Mouse (Mus musculus) right cerebral cortex, adult 18-20 months (tissue): ENCODE measurements around the gene Il2.

Experiments
- DNase-seq: peaks from one replicate; pipeline ENCODE4 v3.0.0; 2022; ENCODE audit warnings: mixed read lengths

Gene Il2

DNA sequence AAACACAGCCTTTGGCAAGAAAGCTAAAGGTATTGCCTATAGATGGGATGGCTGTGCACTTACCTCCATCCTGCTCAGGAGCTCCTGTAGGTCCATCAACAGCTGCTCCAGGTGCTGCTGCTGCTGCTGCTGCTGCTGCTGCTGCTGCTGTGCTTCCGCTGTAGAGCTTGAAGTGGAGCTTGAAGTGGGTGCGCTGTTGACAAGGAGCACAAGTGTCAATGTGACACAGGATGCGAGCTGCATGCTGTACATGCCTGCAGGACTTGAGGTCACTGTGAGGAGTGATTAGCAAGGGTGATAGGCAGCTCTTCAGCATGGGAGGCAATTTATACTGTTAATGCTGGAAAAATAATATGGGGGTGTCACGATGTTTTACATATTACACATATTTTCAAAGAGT, at the start of gene Il2:
Gene Il2, minus strand, starts transcription at position 305 of the 400 bp plus-strand sequence.
- DNase-seq, result no peak

DNA sequence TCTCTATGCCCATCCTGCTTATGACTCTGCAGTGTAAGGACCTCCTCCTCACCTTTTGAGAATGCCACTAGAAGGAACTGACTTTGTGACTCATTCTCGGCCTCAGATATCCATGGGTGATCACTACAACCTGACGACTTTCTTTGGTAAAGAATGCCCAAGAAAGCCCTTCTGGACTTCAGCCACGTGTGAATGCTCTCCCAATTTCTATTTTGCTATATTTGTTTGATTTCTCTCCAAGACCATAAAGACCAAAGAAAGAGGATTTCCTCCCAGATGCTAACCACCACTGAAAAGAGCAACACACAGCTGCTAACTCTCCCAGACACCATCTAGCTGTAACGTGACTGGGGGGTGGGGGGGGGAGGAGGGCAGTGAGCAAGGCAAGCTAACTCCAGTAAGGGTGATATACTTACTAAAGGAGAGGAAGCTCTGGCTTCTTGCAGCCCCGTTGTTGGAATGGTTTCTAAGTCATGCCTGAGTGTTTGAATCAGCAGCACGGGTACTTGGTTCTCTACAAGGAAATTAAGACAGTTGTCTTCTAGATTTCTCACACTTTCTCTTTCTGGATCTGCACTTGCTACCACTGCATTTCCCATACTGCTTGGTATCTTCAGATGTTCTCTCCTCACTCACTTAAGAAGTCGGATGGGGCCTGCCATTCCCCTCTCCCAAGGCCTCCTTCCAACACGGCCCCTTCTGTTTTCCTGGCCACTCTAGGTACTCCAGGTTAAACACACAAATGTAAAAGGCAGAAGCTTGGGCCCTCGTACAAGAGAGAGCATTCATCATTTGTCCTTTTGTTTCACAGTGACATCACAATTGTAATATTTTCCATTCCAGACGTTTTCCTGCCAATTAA, 49.2 kb upstream of the Il2 start:
- DNase-seq, result no peak

DNA sequence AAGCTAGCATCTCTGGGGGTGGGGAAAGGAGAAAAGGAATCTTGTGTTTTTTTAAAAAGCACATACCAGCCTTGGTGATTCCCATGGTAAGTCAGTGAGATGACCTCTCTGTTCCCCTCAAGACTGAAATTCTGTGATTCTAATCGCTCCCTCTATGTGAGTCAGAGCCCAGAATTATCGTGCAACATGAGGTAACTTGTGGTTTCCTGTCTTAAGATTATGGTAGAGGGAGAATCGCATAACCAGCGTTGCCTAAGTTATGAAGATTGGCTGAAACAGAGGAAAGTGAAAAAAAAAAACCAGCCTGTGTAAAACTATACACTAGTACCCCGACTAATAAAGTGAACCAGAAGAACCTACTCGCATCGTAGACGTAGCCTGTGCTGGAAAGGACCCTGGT, 47.5 kb upstream of the Il2 start:
- no peak for DNase-seq

DNA sequence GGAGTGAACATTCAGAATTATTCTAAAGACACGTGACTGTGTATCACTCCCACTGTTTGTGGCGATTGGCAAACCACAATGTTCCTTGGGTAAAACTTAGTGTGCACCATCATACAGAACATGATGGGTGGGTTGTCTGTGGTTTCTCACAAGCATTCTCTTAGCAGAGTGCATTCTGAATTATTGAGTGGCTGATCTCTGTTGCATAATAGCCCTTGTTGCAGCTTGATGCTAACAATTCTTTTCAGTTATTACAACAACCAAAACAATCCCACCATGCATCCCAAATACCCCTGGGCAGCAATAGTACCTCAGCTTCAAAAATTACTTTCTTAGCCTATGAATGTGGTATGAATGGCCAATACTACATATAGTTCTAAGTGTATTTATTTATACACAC, 43.5 kb upstream of the Il2 start:
- no peak for DNase-seq

DNA sequence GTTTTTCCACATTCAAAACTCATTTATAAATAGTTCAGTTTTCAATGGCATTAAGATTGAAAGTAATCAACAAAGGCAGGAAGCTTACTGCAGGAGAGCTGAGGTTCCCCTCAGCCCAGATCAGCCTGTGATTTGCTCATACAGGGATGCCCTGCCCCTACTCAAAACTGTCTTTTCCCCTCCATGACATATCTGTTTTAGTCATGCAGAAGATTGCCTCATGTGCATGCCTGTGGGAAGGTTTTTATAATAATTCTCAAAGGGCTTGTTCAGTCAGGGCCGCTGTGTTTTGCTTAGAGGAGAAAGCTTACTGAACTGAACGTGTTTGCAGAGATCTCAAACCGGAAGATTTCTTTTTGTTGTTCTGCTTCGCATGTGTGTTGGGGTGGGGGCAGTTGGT, 35.3 kb upstream of the Il2 start:
- DNase-seq, result no peak

DNA sequence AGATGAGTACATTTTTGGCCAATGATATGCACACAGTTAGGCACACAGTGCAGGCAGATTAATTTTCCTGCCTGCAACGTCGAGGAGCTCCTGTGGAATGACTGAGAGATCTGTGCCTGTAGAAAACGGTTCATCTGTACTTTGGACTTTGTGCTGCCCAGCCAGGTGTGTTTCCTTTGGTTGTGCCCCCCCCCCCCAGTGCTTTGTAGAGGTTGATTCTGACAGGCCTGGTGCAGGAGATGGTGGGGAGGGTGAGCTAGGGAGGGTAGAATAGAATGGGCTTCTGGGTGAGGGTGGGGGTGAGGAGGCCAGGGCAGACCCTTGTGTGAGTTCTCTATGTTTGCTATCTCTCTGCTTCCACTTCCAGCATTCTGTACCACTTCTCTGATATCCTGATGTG, 32.5 kb upstream of the Il2 start:
- no peak for DNase-seq

DNA sequence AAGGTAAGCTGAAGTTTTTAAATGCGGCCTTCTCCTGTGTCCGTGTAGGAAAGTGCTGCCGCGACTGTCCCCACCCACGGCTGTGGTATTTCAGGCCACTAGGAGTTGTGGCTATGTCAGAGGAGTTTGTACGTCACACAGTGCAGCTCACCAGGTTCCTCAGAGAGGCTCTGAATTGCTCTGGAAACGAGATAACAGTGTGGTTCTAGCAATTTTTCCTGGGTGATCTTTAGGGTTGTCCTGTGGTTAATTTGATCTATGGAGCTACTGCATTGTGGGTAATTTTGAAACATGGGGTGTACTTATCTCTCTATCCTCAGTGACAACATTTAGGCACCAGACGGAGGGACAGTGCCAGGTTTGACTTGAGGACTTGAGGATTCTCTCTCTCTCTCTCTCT, 31.3 kb upstream of the Il2 start:
- DNase-seq, result no peak

DNA sequence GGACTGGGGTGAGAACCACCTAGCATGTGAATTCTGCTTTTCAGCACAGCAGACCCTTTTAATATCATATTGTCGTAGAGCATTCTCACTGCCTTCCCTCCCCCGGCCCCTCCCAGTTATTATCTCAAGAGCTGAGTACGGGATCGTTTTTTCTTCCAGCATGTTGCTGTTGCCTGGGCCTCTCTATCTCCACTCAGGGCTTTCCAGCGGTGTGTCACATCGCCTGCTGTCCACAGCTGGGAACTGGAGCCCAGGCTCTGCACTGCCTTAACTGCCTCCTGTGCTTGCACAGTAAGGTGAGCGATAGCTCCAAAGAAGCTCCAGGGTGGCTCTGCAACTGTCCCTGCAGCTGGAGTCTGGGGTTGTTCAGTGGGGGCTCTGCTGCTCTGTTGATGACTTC, 28.6 kb upstream of the Il2 start:
- DNase-seq, result no peak

DNA sequence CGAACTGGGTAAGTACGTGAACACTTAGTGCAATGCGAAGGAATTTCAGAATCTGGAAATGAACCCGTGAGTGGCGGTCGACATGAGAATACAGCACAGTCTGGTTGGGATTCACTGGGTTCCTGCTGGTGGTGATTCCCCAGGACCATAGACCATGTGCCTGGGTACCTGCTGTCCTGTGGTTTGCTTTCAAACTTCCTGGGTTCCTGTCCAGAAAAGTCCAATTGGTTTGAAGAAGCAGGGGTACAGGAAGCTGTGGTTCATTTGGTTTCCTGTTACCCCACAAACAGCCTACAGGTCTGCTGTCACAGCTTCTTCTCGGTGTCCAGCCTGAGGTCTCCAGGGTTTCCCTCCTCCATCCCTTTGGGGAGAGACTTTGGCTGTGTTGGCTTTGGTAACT, 27.2 kb upstream of the Il2 start:
- no peak for DNase-seq

DNA sequence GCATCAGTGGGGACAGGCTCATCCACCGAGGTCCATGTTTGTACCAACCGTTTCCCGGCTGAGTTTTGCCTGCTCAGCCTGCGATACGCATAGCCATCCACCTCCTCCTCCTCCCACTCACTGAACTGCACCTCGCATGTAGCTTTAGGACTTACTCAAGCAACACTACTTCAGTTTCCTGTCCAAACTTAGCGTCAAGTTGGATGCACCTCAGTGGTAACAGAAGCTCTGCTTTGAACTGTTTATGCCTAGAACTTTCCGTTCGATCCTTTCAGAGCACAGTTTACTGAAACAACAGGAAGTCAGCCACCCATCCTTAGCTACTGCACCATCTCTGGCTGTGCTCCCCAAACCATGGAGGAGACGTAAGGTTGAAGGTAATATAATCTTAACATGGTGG, 26.5 kb upstream of the Il2 start:
- DNase-seq, result no peak

DNA sequence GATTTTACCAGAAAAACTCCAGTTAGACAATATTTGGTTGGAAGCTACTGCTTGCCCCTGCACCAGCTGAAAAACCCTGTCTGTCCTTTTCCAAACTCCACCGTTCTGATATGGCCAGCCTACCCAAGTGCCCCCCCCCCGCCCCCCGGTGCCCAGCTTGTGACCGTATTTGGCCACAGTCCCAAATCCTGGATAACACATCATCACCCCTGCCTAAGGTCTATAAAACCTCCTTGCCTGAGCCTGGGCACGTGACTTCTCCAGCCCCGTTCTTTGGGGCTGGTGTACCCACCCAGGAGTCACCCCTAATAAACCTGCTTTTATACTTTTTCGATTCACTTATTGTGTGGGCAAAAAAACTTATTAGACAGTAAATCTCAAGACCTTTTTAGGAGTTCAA, 21.1 kb upstream of the Il2 start:
- no peak for DNase-seq

DNA sequence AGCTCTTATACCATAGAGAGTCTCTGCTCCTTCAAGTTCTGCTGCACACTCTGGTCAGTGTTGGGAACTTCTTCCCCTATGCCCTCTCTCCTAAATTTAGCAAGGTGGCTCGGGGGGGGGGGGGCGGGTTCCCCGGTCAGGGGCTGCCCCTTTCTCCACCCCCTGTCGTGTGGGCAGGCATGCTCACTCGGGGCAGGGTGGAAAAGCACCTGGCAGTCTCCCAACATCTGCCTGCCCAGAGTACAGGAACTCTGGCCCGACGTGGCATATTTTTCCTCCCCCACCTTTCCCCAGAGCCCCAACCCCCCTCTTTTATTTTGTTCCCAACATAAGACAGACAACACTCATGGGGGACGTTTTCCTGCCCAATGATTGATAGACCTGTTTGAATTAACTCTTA, 20.6 kb upstream of the Il2 start:
- no peak for DNase-seq

DNA sequence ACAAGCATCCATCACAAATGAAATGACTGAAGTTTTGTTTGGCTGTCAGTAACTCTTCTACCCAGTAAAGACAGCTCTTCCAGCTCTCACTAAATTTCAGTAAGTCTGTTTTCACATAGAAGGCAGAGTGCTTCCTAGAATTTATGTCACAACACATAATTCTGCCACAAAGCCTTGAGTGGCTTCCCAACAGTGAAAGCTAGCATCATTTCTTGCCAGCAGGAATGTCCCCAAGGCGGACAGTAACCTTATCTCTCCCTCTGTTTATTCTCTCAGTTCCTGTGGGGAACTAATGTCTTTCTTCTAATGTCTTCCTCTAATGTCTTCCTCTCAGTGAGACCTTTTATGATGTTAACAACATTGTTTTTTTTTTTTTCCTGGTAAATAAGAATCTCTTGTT, 19.2 kb upstream of the Il2 start:
- DNase-seq, result no peak

DNA sequence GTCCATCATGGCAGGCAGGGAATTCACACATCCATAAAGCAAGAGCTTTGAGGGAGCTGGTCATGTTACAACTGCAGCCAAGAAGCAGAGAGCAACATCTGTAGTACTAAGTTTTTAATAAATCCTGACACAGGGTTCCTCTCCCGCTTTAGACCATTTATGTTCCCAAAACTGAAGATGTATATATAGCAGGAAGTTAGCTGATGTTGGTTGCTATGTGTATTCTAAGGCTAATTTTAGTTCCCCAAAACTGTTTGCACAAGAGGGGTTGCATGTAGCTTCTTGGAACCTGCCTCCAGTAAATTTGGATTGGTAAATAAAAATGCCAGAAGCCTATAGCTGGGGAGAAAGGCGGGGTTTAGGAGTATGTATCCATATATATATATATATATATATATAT, 16.1 kb upstream of the Il2 start:
- no peak for DNase-seq

DNA sequence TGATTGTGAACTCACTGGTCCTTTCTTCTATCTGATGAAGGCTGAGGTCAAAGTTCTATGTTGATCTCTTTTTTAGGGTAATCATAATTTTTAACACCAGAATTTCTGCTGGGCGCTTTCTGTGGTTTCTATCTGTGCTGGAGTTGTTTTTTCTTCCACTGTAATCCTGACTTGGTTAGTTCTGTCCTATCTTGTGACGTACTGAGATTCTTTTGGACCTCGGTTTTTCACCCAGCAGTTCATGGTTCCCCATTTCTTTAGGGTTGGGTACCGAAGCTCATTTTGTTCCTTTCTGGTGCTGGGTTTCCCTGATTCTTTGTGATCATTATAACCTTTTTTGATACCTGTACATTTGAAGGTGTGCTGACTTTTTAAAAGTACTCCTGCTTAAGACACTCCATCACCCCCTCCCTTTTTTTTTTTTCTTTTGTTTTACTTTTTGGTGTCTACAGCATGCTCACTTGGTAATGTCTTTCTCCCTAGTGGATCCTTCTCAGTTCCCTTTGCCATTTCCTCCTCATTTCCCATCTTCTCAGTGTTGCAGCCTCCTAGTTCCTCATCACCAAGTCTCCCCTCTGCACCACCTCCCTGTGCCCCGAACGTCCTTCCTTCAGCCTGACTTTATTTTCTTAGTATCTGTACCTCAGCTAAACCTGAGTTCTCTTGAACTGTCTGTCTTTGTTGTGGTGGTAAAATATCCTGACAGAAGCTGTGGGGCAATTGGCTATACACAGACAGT, 14.6 kb upstream of the Il2 start:
- DNase-seq, result no peak

DNA sequence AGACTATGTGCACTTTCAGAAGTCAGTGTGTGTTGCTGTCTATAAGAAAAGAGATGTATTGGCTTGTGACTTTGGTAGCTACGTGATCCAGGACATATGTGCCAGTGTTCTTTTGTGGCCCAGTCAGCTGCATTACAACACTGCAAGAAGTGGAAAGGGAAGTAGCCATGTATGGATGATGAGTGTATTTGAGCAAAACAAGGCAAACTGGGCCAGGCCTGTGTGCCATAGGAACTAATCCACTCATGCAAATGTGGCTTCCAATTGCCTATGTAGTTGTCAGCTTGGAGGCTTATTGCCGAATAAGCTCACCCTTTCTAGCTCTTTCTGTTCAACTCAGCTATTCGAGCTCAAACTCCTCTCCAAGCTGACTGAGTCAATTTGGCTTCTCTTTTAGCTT, 13.4 kb upstream of the Il2 start:
- DNase-seq, result no peak

DNA sequence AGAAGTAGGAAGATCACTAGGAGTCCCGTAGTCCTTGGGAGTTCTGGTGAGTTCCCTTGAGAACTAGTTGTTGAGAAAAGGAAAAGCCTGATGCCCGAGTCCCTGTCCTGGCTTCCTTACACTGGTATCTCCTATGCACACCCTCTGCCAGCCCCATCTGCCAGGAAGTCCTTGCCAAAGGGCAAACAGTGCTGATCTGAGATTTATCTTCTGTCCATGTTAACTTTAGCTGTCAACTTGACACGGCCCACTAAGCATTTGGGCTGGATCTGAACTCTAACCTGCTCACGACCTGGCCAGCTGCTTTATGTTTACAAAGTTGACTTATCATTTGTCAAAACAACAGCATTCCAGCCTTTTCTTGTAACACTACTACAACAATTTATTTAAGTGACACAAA, 11.5 kb upstream of the Il2 start:
- DNase-seq, result no peak

DNA sequence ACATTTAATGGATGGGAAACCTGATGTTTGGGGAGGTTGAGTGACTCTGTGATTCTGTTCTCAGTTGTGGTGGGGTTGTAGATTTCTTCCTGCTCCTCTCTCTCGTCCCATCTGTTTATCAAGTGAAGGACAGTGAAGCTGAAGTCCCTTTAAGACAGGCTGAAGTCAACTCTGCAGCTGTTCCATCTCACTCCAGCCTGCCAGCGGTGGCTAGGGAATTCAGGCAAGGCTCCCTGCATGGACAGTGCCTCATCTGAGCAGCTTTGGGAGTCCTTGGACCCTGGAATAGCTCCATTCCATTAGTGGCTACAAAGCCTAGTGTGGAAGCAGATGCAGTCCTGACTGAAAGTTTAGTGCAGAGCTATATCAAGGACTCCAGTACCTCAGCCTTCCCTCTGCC, 3.3 kb upstream of the Il2 start:
- DNase-seq, result no peak

DNA sequence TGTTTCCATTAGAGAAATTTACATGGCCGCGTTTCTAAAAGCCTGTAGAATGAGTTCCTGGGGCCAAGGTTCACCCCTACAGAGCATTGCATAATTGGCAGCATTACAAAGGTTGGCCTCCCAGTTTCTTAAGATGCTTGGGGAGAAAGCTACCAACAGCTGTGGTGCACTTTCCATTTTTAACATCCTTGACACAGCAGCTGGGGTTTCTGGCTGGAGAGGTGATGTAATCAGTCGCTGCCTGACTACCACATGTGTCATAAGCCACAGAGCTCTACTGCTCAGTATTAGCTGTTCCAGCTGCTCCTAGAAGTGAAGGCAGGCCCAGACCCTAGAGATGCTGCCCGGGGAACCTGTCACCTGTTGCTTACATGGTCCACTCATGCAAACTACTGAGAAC, 2.5 kb upstream of the Il2 start:
- no peak for DNase-seq

DNA sequence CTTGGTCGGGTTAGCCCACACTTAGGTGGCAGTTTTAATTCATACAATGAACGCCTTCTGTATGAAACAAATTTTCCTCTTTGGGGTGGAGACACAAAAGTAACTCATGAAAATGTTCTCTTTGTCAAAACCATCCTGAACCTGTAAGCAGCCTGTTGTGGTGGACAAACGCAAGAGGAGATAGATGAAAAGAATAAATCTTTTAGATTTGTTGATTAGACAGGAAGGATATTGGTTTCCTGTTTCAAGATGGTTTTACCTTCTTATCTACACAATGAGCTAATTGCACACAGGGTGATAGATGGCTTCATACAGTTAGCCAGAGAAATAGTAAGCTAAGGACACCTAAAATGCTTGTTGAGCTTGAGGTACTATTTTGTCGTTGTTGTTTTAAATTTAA, 403 bp upstream of the Il2 start:
- no peak for DNase-seq

DNA sequence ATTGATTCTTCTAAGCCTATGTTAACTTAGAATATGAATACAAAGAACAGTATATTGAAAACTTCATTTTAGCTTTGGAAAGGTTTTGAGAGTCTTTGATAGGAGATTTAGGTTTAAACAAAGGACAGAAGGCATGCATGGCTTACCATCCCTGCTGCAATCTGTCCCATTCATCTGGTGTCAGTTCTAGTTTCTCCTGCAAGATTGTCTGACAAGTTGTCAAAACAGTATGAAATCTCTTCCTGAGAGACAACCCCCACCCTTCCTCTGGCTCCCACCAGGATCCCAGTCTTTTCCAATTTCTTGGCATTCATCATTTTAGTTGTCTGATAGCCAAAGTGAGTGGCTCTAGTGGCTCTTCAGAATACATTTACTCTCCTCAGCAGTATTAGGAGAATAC, 35.0 kb downstream of the Il2 start:
- no peak for DNase-seq

DNA sequence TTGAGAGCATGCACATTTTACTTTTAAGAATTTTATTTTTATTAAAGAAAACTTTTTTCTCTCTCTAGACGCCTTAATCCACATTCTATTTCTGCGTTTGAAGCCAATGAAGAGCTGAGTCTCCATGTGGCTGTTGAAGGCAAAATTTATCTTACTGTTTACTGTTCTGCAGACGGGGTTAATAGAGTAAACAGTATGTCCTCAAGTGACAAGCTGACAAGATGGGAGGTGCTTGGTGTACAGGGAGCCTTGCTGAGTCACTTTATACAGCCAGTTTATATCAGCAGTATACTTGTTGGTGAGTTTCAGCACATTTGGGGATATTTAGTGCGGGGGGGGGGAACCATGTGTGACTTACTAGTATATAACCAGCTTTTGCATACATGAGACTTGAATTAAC, 40.9 kb downstream of the Il2 start:
- no peak for DNase-seq

DNA sequence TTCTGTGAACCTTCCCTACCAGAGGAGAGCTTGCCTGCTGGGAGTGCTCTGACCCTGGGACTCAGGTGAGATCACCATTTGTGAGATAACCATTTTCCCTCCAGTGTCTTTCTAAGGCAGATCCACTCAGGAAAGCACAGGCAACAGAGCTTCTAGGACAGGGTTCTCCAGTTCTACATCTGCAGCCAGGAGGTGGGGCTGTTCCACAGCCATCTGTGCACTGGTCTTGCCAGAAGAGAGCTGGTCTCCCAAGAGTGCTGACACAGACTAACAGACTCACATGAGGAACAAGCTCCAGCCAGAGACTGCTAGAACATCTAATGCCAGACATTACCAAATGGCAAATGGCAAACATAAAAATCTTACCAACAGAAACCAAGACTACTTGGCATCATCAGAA, 52.5 kb downstream of the Il2 start:
- DNase-seq, result no peak
